Mouse (Mus musculus) bone marrow, adult 2 months (tissue): Measurements from ENCODE around the gene Kcnk12.

ENCODE experiments used
- CTCF ChIP-seq: fragments of 200-500 bp; IDR thresholded peaks from 2 replicates; pipeline ENCODE4 v1.5.1; 2011; ENCODE audit warnings: low read length, control low read depth; ENCODE audit not compliant: control insufficient read depth, insufficient read depth
- POLR2A ChIP-seq: fragments of 200-500 bp; IDR thresholded peaks from 2 replicates; pipeline ENCODE4 v1.6.1; 2011; ENCODE audit warnings: low read depth, mild to moderate bottlenecking, control low read depth, low read length, borderline replicate concordance; ENCODE audit not compliant: control insufficient read depth

DNA sequence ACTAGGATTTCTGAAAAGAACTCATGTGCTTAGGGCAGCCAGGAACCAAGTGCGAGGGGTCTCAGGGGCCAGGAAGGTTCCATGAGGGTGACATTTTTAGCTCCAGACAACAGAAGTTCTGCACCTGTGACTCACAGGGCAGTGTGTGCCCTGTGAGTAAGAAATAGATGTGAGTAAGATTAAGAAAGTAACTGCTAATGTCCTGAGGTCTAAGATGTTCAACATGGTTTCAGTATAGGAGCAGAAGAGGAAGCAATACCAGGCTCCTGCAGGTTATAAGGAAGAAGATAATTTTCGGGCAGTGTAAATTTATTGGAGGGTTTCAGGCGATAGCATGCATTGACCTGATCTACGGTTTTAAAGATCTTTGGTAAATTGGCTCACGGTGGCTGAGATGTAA is 16.6 kb downstream of the Kcnk12 start:
- TF ChIP-seq CTCF: no peak
- TF ChIP-seq POLR2A: no peak
